Mouse (Mus musculus): ENCODE results near the gene Eprs. TPM values are rescaled to one million over a fixed set of nuclear protein-coding genes. Genes with fewer than 3 reads are reported as not detected.

The Eprs gene
- polyA plus RNA-seq, 1 experiment from 2014 or later = 136 TPM

DNA sequence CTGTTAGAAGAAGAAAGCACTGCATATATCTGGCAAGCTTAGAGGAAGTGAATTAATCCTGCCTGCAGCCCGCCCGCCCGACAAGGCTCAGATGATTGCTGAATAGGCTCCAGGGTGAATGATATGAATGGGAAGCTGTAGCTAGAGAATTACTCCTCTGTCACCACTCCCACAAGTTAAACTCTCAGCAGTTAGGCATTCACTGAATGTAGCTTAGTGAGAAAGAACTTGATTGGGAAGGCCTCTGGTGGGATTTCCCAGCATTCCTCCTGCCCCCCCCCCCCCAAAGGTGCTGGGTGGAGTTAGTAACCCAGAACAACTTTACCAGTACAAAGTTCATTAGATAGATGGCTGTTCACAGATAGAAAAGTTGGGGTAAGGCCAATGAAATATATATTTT, 26.3 kb upstream of the Eprs start:
- Histone ChIP-seq H3K4me3 (no peak overlapping the region), H3K9ac (no peak overlapping the region), H3K27me3 (no peaks in the 10 kb centered on the region), H3K9me3 (replicated peaks) (no peaks in the 10 kb centered on the region), H3K27ac (no peak overlapping the region), H3K4me2 (replicated peaks) (no peak overlapping the region), H3K4me1 (peaks cover 15% of the 10 kb centered on the region), H3K36me3 (peaks cover 27% of the 10 kb centered on the region)
- 53% methylated on average over 3 of the region's 3 CpGs for WGBS
- no peak for ATAC-seq (ENCODE audit: low FRiP score)

DNA sequence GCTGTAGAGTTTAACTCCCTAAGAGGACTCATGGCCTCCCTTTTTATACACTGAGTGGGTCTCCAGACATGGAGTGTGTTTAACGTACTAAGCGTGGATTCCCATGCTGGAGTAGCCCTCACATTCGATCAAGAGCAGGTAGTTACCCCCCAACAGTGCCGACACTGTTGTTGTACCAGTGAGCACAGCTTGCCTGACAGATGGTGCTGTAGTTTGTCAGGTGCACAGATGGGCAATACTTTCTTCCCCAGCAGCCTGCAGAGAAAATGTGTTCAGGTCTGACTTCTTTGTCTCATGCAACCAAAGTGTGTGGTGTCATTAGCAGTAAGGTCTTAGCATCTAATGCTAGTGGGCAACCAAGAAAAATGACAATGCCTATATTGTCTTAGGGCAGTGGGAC, 20.4 kb upstream of the Eprs start:
- WGBS = 88% methylated on average over 4 of the region's 4 CpGs
- no peak overlapping the region for H3K4me3 ChIP-seq
- no peak overlapping the region for H3K9ac ChIP-seq
- H3K9me3 ChIP-seq (replicated peaks) = no peaks in the 10 kb centered on the region
- no peak for ATAC-seq (ENCODE audit: low FRiP score)
- no peaks in the 10 kb centered on the region for H3K4me1 ChIP-seq
- H3K4me2 ChIP-seq (replicated peaks) = no peak overlapping the region
- H3K36me3 ChIP-seq = peaks cover 75% of the 10 kb centered on the region
- H3K27me3 ChIP-seq = no peaks in the 10 kb centered on the region
- H3K27ac ChIP-seq = no peak overlapping the region

DNA sequence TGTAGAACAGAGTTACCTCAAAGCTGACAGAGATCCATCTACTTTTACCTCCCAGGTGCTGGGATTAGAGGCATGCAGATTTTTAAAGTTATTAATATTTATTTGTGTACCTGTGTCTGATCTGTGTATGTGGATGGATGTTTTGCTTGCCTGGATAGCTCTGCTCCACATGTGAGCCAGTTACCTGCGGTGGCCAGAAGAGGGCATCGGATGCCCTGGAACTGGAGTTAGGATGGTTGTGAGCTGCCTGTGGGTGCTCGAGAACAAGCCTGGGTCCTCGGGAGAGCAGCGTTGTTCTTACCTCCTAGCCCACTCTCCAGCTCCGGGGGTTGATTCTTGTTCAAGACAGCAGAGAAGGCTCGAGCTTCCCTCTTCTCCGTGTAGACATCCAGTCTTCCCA, 19.4 kb upstream of the Eprs start:
- Histone ChIP-seq H3K36me3 (peaks cover 81% of the 10 kb centered on the region), H3K4me2 (replicated peaks) (no peak overlapping the region), H3K4me3 (no peak overlapping the region), H3K9ac (no peak overlapping the region), H3K27me3 (no peaks in the 10 kb centered on the region), H3K27ac (no peak overlapping the region), H3K4me1 (no peaks in the 10 kb centered on the region), H3K9me3 (replicated peaks) (no peaks in the 10 kb centered on the region)
- 77% methylated on average over 8 of the region's 8 CpGs for WGBS
- ATAC-seq (ENCODE audit: low FRiP score) = no peak

DNA sequence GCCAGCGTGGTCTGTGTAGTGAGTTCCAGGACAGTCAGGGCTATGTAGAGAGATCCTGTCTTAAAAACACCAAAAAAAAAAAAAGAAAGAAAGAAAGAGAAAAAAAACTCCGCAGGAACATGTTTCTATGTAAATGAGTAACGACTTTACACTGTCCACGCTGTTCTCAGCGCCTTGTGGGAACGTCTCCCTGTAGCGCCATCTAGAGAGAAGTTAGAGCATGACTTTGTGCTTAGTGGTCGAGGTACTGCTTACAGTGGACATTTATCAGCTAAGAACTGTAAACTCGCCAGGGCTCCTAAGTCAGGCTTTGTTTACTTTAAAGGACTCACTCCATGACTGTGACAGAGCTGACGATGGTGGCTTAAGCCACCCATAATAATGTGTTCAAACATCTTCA, 16.7 kb upstream of the Eprs start:
- H3K36me3 ChIP-seq = peaks cover 87% of the 10 kb centered on the region
- H3K4me2 ChIP-seq (replicated peaks) = no peak overlapping the region
- 77% methylated on average over 10 of the region's 10 CpGs for WGBS
- no peaks in the 10 kb centered on the region for H3K4me1 ChIP-seq
- H3K9me3 ChIP-seq (replicated peaks) = no peaks in the 10 kb centered on the region
- no peak overlapping the region for H3K27ac ChIP-seq
- no peak for ATAC-seq (ENCODE audit: low FRiP score)
- no peak overlapping the region for H3K4me3 ChIP-seq
- H3K9ac ChIP-seq = no peak overlapping the region
- no peaks in the 10 kb centered on the region for H3K27me3 ChIP-seq

DNA sequence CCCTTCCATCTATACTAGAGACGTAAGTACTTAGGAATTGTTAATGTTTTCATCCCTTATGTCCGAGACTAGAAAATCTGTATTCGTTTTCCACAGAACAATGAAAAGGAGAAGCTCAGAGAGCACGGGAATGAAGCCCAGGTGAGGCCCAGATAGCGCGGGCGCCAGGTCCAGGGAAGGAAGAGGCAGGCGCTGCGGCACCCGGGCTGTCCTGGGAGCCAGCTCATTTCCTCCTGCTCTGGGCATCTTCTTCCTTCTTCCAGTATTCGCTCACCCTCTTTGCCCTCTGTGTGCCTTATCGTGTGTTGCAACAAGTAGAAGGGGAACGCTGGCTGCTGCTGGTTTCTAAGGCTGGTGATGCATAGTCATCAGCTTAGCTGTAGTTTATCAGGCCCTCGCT, 13.1 kb upstream of the Eprs start:
- Histone ChIP-seq H3K4me3 (no peak overlapping the region), H3K36me3 (peaks cover 87% of the 10 kb centered on the region)
- 95% methylated on average over 14 of the region's 14 CpGs for WGBS

DNA sequence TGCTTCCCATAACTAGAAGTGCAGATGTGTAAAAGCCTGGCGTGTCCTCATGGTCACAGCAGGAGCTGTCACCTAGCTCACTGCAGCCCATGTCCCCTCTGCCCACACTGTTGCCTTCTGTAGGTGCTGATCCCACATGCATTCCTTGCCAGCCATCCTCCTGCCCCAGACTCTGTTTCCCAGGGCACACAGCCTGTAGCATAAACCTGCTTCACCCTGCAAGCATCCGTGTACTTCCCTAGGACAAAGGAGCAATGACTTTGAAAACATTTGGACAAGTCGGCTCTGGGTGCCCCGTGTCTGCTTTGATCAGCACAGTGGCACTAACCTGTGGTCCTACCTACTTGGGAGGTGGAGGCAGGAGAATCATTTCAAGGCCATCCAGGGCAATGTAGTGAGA, 12.2 kb upstream of the Eprs start:
- WGBS = 91% methylated on average over 4 of the region's 4 CpGs
- ATAC-seq (ENCODE audit: low FRiP score) = no peak
- Histone ChIP-seq H3K4me3 (no peak overlapping the region), H3K27ac (no peak overlapping the region), H3K4me1 (no peaks in the 10 kb centered on the region), H3K9ac (no peak overlapping the region), H3K27me3 (no peaks in the 10 kb centered on the region), H3K36me3 (peaks cover 87% of the 10 kb centered on the region), H3K4me2 (replicated peaks) (no peak overlapping the region), H3K9me3 (replicated peaks) (no peaks in the 10 kb centered on the region)

More for the DNA sequence above, 13.1 kb upstream of the Eprs start:
- H3K27ac ChIP-seq = no peak overlapping the region
- H3K9ac ChIP-seq = no peak overlapping the region
- ATAC-seq (ENCODE audit: low FRiP score) = no peak
- no peak overlapping the region for H3K4me2 ChIP-seq (replicated peaks)
- H3K27me3 ChIP-seq = no peaks in the 10 kb centered on the region
- no peaks in the 10 kb centered on the region for H3K4me1 ChIP-seq
- no peaks in the 10 kb centered on the region for H3K9me3 ChIP-seq (replicated peaks)

DNA sequence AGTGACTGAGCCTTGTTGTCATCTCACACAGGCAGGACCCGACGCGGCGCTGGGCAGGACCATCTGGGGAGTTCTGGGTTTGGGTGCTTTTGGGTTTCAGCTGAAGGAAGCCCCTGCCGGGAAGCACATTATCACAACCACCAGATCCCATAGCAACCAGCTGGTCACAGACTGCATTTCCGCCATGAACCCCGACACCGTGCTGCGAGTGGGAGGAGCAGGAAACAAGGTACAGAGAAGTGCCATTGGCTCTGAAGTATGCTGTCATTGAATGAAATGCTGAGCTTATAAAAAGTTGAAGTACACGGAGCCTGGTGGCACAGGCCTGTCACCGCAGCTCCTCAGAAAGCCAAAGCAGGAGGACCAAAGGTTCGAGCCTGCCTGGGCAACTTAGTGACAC, 10.7 kb upstream of the Eprs start:
- Histone ChIP-seq H3K9me3 (replicated peaks) (no peaks in the 10 kb centered on the region), H3K4me1 (no peaks in the 10 kb centered on the region), H3K4me2 (replicated peaks) (no peak overlapping the region), H3K27ac (no peak overlapping the region), H3K36me3 (peaks cover 84% of the 10 kb centered on the region), H3K9ac (no peak overlapping the region), H3K27me3 (no peaks in the 10 kb centered on the region), H3K4me3 (no peak overlapping the region)
- WGBS = 96% methylated on average over 12 of the region's 12 CpGs
- ATAC-seq (ENCODE audit: low FRiP score) = no peak

DNA sequence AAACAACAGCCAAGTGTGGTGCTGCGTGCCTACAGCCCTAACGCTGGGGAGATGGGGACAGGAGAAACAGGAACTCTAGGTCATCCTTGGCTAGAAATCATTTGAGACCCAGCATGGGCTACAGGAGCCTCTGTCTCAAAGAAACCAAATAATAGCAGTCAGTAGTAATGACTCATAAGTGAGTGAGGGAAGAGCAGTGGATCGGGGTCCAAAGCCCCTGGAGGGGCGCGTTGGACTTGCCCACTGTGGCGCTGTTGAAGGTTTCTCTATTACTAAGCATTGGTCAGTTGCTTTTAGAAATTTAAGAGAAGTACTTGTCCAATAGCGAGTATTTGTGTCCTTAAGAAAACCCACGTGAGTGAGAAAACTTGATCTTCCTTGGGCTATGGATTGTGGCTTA, 9.5 kb upstream of the Eprs start:
- no peak overlapping the region for H3K27ac ChIP-seq
- 93% methylated on average over 8 of the region's 8 CpGs for WGBS
- no peak overlapping the region for H3K4me2 ChIP-seq (replicated peaks)
- H3K27me3 ChIP-seq = no peaks in the 10 kb centered on the region
- H3K9ac ChIP-seq = no peak overlapping the region
- no peaks in the 10 kb centered on the region for H3K9me3 ChIP-seq (replicated peaks)
- peaks cover 81% of the 10 kb centered on the region for H3K36me3 ChIP-seq
- no peak overlapping the region for H3K4me3 ChIP-seq
- no peak for ATAC-seq (ENCODE audit: low FRiP score)
- H3K4me1 ChIP-seq = no peaks in the 10 kb centered on the region

DNA sequence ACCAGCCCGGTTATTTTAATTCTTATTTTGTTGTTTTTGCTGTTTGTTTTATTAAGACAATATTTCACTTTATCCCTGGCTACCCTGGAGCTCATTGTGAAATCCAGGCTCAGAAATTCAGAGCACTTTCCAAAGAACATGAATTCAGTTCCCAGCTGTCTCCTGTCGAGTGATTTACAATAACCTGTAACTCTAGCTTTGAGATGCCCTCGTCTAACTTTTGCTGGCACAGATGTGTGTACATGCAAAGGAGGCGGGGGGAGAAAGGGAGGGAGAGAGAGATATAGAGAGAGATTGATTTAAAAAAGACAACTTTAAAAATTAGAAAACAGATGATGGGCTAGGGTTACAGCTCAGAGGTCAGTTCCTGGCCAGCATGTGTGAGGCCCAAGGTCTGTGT, 8.1 kb upstream of the Eprs start:
- no peak for ATAC-seq (ENCODE audit: low FRiP score)
- H3K4me3 ChIP-seq = no peak overlapping the region
- no peaks in the 10 kb centered on the region for H3K27me3 ChIP-seq
- no peak overlapping the region for H3K4me2 ChIP-seq (replicated peaks)
- no peaks in the 10 kb centered on the region for H3K4me1 ChIP-seq
- H3K9ac ChIP-seq = no peak overlapping the region
- WGBS = 93% methylated on average over 4 of the region's 4 CpGs
- H3K36me3 ChIP-seq = peaks cover 69% of the 10 kb centered on the region
- no peaks in the 10 kb centered on the region for H3K9me3 ChIP-seq (replicated peaks)
- H3K27ac ChIP-seq = no peak overlapping the region

DNA sequence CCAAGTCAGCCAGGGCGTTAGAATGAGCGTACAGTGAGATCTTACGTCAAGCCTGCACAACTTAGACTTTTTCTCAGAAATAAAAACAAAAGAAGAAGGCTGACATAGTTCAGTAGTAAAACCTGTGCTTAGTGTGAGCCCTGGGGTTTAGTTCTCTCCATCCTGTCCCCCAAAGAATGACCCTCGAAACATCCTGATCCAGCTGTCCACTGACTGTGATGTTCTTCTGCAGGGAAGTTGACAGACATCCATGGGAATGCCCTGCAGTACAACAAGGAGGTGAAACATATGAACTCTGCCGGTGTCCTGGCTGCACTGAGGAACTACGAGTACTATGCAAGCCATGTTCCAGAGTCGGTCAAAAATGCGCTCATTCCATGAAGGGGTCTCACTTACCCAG, 6.6 kb upstream of the Eprs start:
- H3K4me3 ChIP-seq = no peak overlapping the region
- H3K27me3 ChIP-seq = no peaks in the 10 kb centered on the region
- peaks cover 54% of the 10 kb centered on the region for H3K36me3 ChIP-seq
- H3K4me1 ChIP-seq = no peaks in the 10 kb centered on the region
- no peak overlapping the region for H3K4me2 ChIP-seq (replicated peaks)
- no peak overlapping the region for H3K9ac ChIP-seq
- 95% methylated on average over 8 of the region's 8 CpGs for WGBS
- ATAC-seq (ENCODE audit: low FRiP score) = no peak
- no peaks in the 10 kb centered on the region for H3K9me3 ChIP-seq (replicated peaks)
- H3K27ac ChIP-seq = no peak overlapping the region

DNA sequence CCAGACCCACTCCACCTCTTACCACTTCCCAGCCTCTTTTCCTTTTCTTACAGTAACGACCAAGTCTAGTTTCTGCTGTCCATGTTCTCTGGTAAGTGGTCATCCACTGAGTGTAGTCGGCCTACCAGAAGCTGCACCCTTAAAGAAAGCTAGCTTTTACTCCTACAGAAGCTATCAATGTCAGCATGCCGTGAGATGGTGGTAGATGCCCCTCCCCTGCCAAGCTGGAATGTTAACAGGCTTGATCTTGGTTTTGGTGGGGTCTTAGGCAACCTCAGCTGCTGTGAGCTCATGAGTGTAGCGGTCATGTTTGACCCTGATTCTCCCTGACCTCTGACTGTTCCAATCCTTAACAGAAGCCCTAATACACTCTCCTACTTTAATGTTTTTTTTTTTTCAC, 4.6 kb upstream of the Eprs start:
- peaks cover 4% of the 10 kb centered on the region for H3K4me1 ChIP-seq
- no peaks in the 10 kb centered on the region for H3K27me3 ChIP-seq
- no peaks in the 10 kb centered on the region for H3K9me3 ChIP-seq (replicated peaks)
- 88% methylated on average over 4 of the region's 4 CpGs for WGBS
- no peak overlapping the region for H3K27ac ChIP-seq
- H3K9ac ChIP-seq = no peak overlapping the region
- H3K36me3 ChIP-seq = peaks cover 37% of the 10 kb centered on the region
- ATAC-seq (ENCODE audit: low FRiP score) = no peak
- H3K4me2 ChIP-seq (replicated peaks) = no peak overlapping the region
- H3K4me3 ChIP-seq = no peak overlapping the region

DNA sequence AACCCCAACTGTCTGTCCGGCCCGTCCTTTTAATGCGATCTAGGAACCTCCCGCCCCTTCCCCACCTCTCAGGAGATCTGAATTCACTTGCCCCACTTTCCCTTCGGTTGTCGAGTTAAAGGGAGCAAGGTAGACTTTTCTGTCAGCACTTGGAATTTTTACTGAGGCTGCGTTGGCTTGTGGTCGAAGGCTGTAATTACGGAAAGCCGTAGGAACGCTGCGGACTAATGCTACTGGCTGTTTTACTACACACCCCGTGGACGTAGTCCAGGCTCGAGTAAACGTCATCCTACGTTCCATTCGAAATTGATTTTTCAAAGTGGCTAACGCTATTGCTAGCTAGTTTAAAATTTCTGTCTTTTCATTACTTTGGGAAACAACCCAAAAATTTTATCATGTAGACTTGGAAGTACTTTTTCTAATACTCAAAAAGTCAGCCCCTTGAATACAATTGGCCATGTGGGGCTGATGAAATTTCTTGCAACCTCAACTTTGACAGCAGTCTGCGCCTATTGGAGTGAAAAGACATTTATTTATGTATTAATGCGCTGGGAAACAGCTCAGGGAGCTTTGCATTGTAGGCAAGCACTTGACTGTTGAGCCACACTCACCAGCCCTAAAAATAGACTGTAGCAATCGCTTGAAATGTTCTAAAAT, 810 bp downstream of the Eprs start:
- 7% methylated on average over 22 of the region's 22 CpGs for WGBS
- peaks cover 21% of the 10 kb centered on the region for H3K4me1 ChIP-seq
- peak; percentile 42 for ATAC-seq (ENCODE audit: low FRiP score)
- H3K36me3 ChIP-seq = 0 out of 2 replicates have a peak, but pooled peaks cover 3% of the 10 kb centered on the region
- peak overlapping the region; percentile 88 for H3K27ac ChIP-seq
- peak overlapping the region; percentile 92 for H3K9ac ChIP-seq
- H3K27me3 ChIP-seq = no peaks in the 10 kb centered on the region
- H3K4me3 ChIP-seq = peak overlapping the region; percentile 100
- H3K9me3 ChIP-seq (replicated peaks) = no peaks in the 10 kb centered on the region
- peak overlapping the region; percentile 77 for H3K4me2 ChIP-seq (replicated peaks)

DNA sequence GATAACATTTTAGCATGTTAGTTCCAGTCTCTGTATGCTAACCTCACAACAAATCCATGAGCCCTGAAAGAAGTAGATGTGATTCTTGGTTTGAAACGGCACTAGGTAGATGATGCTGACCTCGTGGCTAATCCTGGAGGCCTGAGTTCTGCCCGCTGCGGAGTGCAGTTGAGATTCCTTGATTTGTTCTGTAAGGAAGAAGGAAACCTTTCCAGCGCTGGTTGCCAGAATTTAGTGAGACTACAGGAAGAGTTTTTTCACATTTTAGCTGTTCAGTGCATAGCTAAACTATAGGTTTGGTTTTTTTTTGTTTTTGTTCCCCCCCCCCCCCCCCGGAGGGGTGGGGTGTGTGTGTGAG, 1.3 kb downstream of the Eprs start:
- Histone ChIP-seq H3K4me3 (peak overlapping the region; percentile 100), H3K4me2 (replicated peaks) (peak overlapping the region; percentile 77), H3K27ac (no peak overlapping the region), H3K36me3 (0 out of 2 replicates have a peak, but pooled peaks cover 3% of the 10 kb centered on the region), H3K9ac (peak overlapping the region; percentile 92; the same call in 1 of the 2 replicates), H3K27me3 (no peaks in the 10 kb centered on the region), H3K4me1 (peaks cover 21% of the 10 kb centered on the region), H3K9me3 (replicated peaks) (no peaks in the 10 kb centered on the region)
- no peak for ATAC-seq (ENCODE audit: low FRiP score)
- WGBS = 40% methylated on average over 6 of the region's 6 CpGs

Data from hindbrain, embryonic 12.5 days (tissue).